Mouse (Mus musculus) embryonic fibroblast, embryonic 13.5 days (primary cell): Measurements from ENCODE around the gene Gm20388. TPM values are rescaled to one million over a fixed set of nuclear protein-coding genes. Genes with fewer than 3 reads are reported as not detected.

Experiments used
- H3K27ac ChIP-seq: 2 replicates; pipeline ENCODE4 v1.5.1; 2012; ENCODE audit warnings: low read length, control low read depth, inconsistent platforms; ENCODE audit not compliant: insufficient read depth
- H3K4me1 ChIP-seq: 2 replicates; pipeline ENCODE4 v1.6.1; 2011; ENCODE audit warnings: low read length; ENCODE audit not compliant: control insufficient read depth, insufficient read depth
- H3K4me3 ChIP-seq: 2 replicates; pipeline ENCODE4 v1.5.1; 2011; ENCODE audit warnings: mild to moderate bottlenecking, control low read depth, low read length; ENCODE audit not compliant: insufficient read depth
- CTCF ChIP-seq: IDR thresholded peaks from 2 replicates; pipeline ENCODE4 v1.5.1; 2011; ENCODE audit warnings: mild to moderate bottlenecking, control low read depth, low read length, moderate library complexity, borderline replicate concordance; ENCODE audit not compliant: insufficient read depth
- POLR2A ChIP-seq: IDR thresholded peaks from 2 replicates; pipeline ENCODE4 v1.6.1; 2011; ENCODE audit warnings: low read depth, mild to moderate bottlenecking, control low read depth, low read length, moderate library complexity
- polyA plus RNA-seq: library from polyadenylated mRNA; stranded (reverse); fragments of >200 nt; gene quantifications from 2 replicates; pipeline ENCODE4 v1.2.4, GENCODE M21; 2011; ENCODE audit warnings: low read depth; ENCODE audit not compliant: missing spikeins, insufficient read length

The Gm20388 gene
- polyA plus RNA-seq, 1 experiment = 82.8 TPM

DNA sequence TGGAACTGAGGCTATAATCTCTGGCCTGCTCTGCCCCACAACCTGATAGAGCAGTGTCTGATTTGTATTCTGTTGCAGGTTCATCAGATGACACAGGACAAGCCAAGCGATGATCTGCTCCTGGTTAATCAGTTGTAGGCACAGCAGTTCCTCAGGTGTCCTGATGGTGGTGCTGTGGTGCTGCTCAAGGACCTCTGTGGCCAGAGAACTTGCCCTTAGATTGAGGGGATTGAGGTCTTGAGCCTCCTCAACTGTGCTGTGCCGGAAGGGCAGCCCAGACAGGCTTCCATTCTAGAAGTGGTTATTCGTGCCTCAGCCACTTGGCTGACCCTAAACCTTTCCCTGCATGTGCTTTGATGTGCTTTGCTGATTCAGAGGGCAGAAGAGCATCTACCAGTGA is 4141.5 kb downstream of the Gm20388 start:
- TF ChIP-seq POLR2A (no peak), CTCF (peak; percentile 97)
- no peak overlapping the region for H3K4me3 ChIP-seq
- no peaks in the 10 kb centered on the region for H3K4me1 ChIP-seq
- H3K27ac ChIP-seq = no peak overlapping the region

- Histone ChIP-seq H3K4me3 (no peak overlapping the region), H3K4me1 (no peaks in the 10 kb centered on the region), H3K27ac (no peak overlapping the region)
- TF ChIP-seq POLR2A = no peak
- TF ChIP-seq CTCF = no peak
Measured at GRCm38 (mm10) chr8:124052568-124052967, 4141.9 kb downstream of the Gm20388 start.

GRCm38 (mm10) chr8:124056832-124057655 is 4146.4 kb downstream of the Gm20388 start:
- Histone ChIP-seq H3K27ac (no peak overlapping the region), H3K4me1 (no peaks in the 10 kb centered on the region), H3K4me3 (no peak overlapping the region)
- TF ChIP-seq CTCF = no peak
- no peak for TF ChIP-seq POLR2A

- H3K4me1 ChIP-seq = peaks cover 9% of the 10 kb centered on the region; the same call in 1 of the 2 replicates
- peak overlapping the region; percentile 79 for H3K27ac ChIP-seq
- no peak overlapping the region for H3K4me3 ChIP-seq
- TF ChIP-seq POLR2A (no peak), CTCF (no peak)
Measured at GRCm38 (mm10) chr8:124066325-124067058, 4155.9 kb downstream of the Gm20388 start.

GRCm38 (mm10) chr8:124067059-124067750 is 4156.6 kb downstream of the Gm20388 start:
- no peak overlapping the region for H3K4me3 ChIP-seq
- no peak for TF ChIP-seq CTCF
- no peak for TF ChIP-seq POLR2A
- H3K4me1 ChIP-seq = peaks cover 9% of the 10 kb centered on the region; the same call in 1 of the 2 replicates
- peak overlapping the region; percentile 79 for H3K27ac ChIP-seq

DNA sequence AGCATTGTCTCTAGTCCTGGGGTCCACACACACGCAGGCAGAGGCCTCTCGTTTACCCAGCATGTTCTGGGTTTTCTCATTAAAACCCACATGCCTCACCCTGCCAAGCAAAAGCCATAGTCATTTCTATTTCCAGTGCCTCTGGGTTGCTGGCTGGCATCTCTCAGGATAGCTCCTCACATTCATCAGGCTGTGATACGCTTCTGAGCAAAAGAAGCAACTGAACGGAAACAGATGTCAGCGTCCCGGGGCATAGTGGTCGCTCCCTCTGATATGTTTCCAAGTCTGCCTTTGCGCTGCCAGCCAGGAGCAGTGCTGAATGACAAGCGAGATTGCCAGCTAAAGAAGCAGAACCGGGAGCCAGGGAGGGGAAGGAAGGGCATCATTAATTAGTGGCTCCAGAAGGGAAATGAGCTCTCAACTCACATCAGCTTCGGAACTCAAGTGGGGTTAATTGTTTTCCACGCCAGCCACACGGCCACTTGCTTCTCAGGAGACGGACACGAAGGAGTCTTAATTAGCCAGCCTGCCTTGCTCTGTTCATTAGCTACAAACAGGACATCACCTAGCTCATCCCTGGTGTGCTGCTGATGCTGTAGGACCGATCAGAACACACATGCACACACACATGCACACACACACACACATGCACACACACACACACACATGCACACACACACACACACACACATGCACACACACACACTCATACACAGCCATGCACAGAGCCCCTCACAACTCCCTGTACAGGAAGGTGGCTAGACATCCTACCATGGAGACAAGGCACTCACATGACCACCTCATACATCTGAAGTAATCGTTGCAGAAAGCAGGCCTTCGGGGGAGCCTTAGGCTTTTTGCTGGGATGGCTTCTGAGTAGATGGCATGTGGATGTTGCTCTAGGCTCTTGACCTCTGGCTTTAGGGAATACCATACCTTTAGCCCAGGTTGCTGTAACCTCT is 4160.0 kb downstream of the Gm20388 start:
- no peak overlapping the region for H3K27ac ChIP-seq
- no peak overlapping the region for H3K4me3 ChIP-seq
- TF ChIP-seq POLR2A (no peak), CTCF (no peak)
- peaks cover 9% of the 10 kb centered on the region; the same call in 1 of the 2 replicates for H3K4me1 ChIP-seq

DNA sequence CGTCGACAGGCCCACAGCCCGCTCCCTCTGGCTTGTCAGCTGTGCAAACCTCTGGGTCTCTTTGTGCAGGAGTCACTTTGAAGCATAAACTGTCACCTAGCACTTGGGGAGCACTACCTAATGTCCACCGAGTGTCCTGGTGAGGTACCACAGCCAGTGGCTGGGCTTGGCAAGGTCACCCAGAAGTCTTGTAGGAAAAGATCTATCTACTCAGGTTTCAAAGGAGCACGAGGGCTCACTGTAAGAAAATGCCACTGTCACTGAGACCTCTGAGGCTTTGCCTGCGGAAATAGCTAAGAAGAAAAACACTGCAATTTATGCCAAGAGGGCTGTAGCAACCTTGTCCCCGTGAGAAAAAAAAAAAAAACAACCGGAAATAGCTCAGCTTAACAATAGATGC is 4165.3 kb downstream of the Gm20388 start:
- TF ChIP-seq POLR2A (no peak), CTCF (no peak)
- 0 out of 2 replicates have a peak, but pooled peaks cover 3% of the 10 kb centered on the region for H3K4me1 ChIP-seq
- no peak overlapping the region for H3K27ac ChIP-seq
- no peak overlapping the region for H3K4me3 ChIP-seq

- Histone ChIP-seq H3K4me3 (no peak overlapping the region), H3K27ac (no peak overlapping the region), H3K4me1 (0 out of 2 replicates have a peak, but pooled peaks cover 3% of the 10 kb centered on the region)
- TF ChIP-seq POLR2A (no peak), CTCF (no peak)
Measured at GRCm38 (mm10) chr8:124076416-124076815, 4165.8 kb downstream of the Gm20388 start.
